Mouse (Mus musculus) C2C12 (cell line): ENCODE data around the gene Olfr91. TPM values are rescaled to one million over a fixed set of nuclear protein-coding genes. Genes with fewer than 3 reads are reported as not detected.

Experiments used
- H3K27me3 ChIP-seq: one replicate; pipeline ENCODE4 v1.6.1; 2011; ENCODE audit not compliant: control insufficient read depth, insufficient read depth, insufficient read length
- H3K36me3 ChIP-seq: one replicate; pipeline ENCODE4 v1.6.1; 2011; ENCODE audit not compliant: control insufficient read depth, insufficient read depth
- H3K4me3 ChIP-seq: one replicate; pipeline ENCODE4 v1.5.1; 2011; ENCODE audit warnings: mild to moderate bottlenecking, control low read depth; ENCODE audit not compliant: poor library complexity, insufficient read depth, severe bottlenecking
- H3K79me2 ChIP-seq: one replicate; pipeline ENCODE4 v1.6.1; 2011; ENCODE audit not compliant: control insufficient read depth, insufficient read depth
- H3K79me3 ChIP-seq: one replicate; pipeline ENCODE4 v1.6.1; 2011; ENCODE audit warnings: low read depth, control low read depth
- H3ac ChIP-seq: one replicate; pipeline ENCODE3; 2011; ENCODE audit warnings: low read depth; ENCODE audit not compliant: control insufficient read depth, insufficient read length
- CEBPB ChIP-seq: IDR thresholded peaks from one replicate; pipeline ENCODE4 v1.6.1; 2011; ENCODE audit warnings: low read depth, mild to moderate bottlenecking, control low read depth, moderate library complexity
- CTCF ChIP-seq: IDR thresholded peaks from one replicate; pipeline ENCODE4 v1.5.1; 2011; ENCODE audit not compliant: control insufficient read depth, insufficient read depth, insufficient read length
- FOSL1 ChIP-seq: IDR thresholded peaks from one replicate; pipeline ENCODE4 v1.8.0; 2011; ENCODE audit warnings: mild to moderate bottlenecking, low read length; ENCODE audit not compliant: poor library complexity, insufficient read depth, severe bottlenecking
- MAX ChIP-seq: IDR thresholded peaks from one replicate; pipeline ENCODE4 v1.6.1; 2011; ENCODE audit warnings: mild to moderate bottlenecking, control low read depth
- MYOD1 ChIP-seq: IDR thresholded peaks from one replicate; pipeline ENCODE4 v1.6.1; 2011; ENCODE audit warnings: low read depth; ENCODE audit not compliant: control insufficient read depth, insufficient read length
- MYOG ChIP-seq: IDR thresholded peaks from one replicate; pipeline ENCODE4 v1.6.1; 2011; ENCODE audit not compliant: control insufficient read depth, insufficient read length; ENCODE audit errors: extremely low read depth
- USF1 ChIP-seq: IDR thresholded peaks from one replicate; pipeline ENCODE4 v1.6.1; 2011; ENCODE audit warnings: low read depth, mild to moderate bottlenecking, control low read depth, moderate library complexity
- polyA plus RNA-seq: library from polyadenylated mRNA; unstranded; fragments of >200 nt; fragmentation: generic; extraction: Trizol; gene quantifications from one replicate; pipeline ENCODE4 v1.2.1, GENCODE M21; 2012; ENCODE audit warnings: missing spikeins

Gene Olfr91
- polyA plus RNA-seq, 1 experiment = not detected

GRCm38 (mm10) chr17:37078193-37078592 is 19.9 kb downstream of the Olfr91 start:
- Histone ChIP-seq H3K36me3 (peaks cover 6% of the 10 kb centered on the region), H3K79me2 (no peaks in the 10 kb centered on the region), H3K79me3 (no peaks in the 10 kb centered on the region), H3K4me3 (no peak overlapping the region), H3ac (no peak overlapping the region), H3K27me3 (no peaks in the 10 kb centered on the region)
- no peak for TF ChIP-seq USF1
- TF ChIP-seq MYOD1 = no peak
- TF ChIP-seq MYOG = no peak
- TF ChIP-seq CTCF = no peak
- TF ChIP-seq CEBPB = no peak
- TF ChIP-seq MAX = no peak
- no peak for TF ChIP-seq FOSL1

- H3K36me3 ChIP-seq = peaks cover 20% of the 10 kb centered on the region
- no peak for TF ChIP-seq MYOD1
- no peak for TF ChIP-seq CEBPB
- no peak for TF ChIP-seq USF1
- no peak for TF ChIP-seq FOSL1
- TF ChIP-seq MAX = no peak
- no peak for TF ChIP-seq CTCF
- no peak for TF ChIP-seq MYOG
- H3K4me3 ChIP-seq = no peak overlapping the region
- no peaks in the 10 kb centered on the region for H3K27me3 ChIP-seq
- no peaks in the 10 kb centered on the region for H3K79me2 ChIP-seq
- no peak overlapping the region for H3ac ChIP-seq
- no peaks in the 10 kb centered on the region for H3K79me3 ChIP-seq
Observed at GRCm38 (mm10) chr17:37075766-37076165, 22.3 kb downstream of the Olfr91 start.

GRCm38 (mm10) chr17:37075181-37075580 is 22.9 kb downstream of the Olfr91 start:
- no peaks in the 10 kb centered on the region for H3K79me3 ChIP-seq
- H3K27me3 ChIP-seq = no peaks in the 10 kb centered on the region
- H3ac ChIP-seq = no peak overlapping the region
- H3K4me3 ChIP-seq = no peak overlapping the region
- peaks cover 25% of the 10 kb centered on the region for H3K36me3 ChIP-seq
- no peaks in the 10 kb centered on the region for H3K79me2 ChIP-seq
- TF ChIP-seq MAX (no peak), FOSL1 (no peak), MYOD1 (no peak), USF1 (no peak), MYOG (no peak), CEBPB (no peak), CTCF (no peak)

- no peak for TF ChIP-seq MYOG
- TF ChIP-seq MAX = no peak
- TF ChIP-seq MYOD1 = no peak
Observed at GRCm38 (mm10) chr17:37072730-37073276, 25.3 kb downstream of the Olfr91 start.

GRCm38 (mm10) chr17:37072080-37072729 is 25.9 kb downstream of the Olfr91 start:
- Histone ChIP-seq H3K4me3 (no peak overlapping the region), H3K27me3 (no peaks in the 10 kb centered on the region), H3K79me2 (no peaks in the 10 kb centered on the region), H3K36me3 (peaks cover 39% of the 10 kb centered on the region), H3K79me3 (no peaks in the 10 kb centered on the region), H3ac (no peak overlapping the region)
- no peak for TF ChIP-seq MYOD1
- no peak for TF ChIP-seq USF1
- no peak for TF ChIP-seq CEBPB
- TF ChIP-seq FOSL1 = no peak
- TF ChIP-seq MAX = no peak
- no peak for TF ChIP-seq CTCF
- TF ChIP-seq MYOG = no peak

More at GRCm38 (mm10) chr17:37072730-37073276, 25.3 kb downstream of the Olfr91 start:
- H3K36me3 ChIP-seq = peaks cover 35% of the 10 kb centered on the region
- no peak overlapping the region for H3ac ChIP-seq
- no peaks in the 10 kb centered on the region for H3K79me2 ChIP-seq
- H3K79me3 ChIP-seq = no peaks in the 10 kb centered on the region
- H3K27me3 ChIP-seq = no peaks in the 10 kb centered on the region
- H3K4me3 ChIP-seq = no peak overlapping the region

- Histone ChIP-seq H3K79me3 (no peaks in the 10 kb centered on the region), H3K27me3 (no peaks in the 10 kb centered on the region), H3K79me2 (no peaks in the 10 kb centered on the region), H3ac (no peak overlapping the region), H3K36me3 (peaks cover 38% of the 10 kb centered on the region), H3K4me3 (no peak overlapping the region)
- no peak for TF ChIP-seq CTCF
- no peak for TF ChIP-seq MYOD1
- TF ChIP-seq USF1 = no peak
- no peak for TF ChIP-seq CEBPB
- TF ChIP-seq FOSL1 = no peak
- no peak for TF ChIP-seq MAX
- TF ChIP-seq MYOG = no peak
Observed at GRCm38 (mm10) chr17:37070121-37070520, 28.0 kb downstream of the Olfr91 start.
